Mouse (Mus musculus) neural tube, embryonic 11.5 days (tissue): ENCODE measurements at regions not wholly inside any gene's neighbourhood (a gene's known extent, or its start where the extent isn't known, plus 50 kb on each side); places are given as distances from the start of the nearest gene placed in this dataset.

Source experiments
- ATAC-seq: fragments of 200-750 bp; cut with Nextera tagmentation; 2 replicates; pipeline ENCODE4 v1.8.0; 2017; ENCODE audit warnings: moderate number of reproducible peaks, mild to moderate bottlenecking, moderate TSS enrichment, moderate library complexity; ENCODE audit not compliant: insufficient read depth, low FRiP score, low TSS enrichment
- DNase-seq: peaks from one replicate; pipeline ENCODE4 v3.0.0-alpha.2; 2015; ENCODE audit warnings: low spot score
- H3K27ac ChIP-seq: fragments of 300-500 bp; sonication (generic); 2 replicates; pipeline ENCODE4 v1.5.1; 2014; ENCODE audit warnings: low read depth, mild to moderate bottlenecking, low read length
- H3K27me3 ChIP-seq: fragments of 300-500 bp; sonication (generic); 2 replicates; pipeline ENCODE4 v1.6.1; 2014; ENCODE audit warnings: mild to moderate bottlenecking, low read length, mixed read lengths; ENCODE audit not compliant: control insufficient read depth, insufficient read depth
- H3K36me3 ChIP-seq: fragments of 300-500 bp; sonication (generic); 2 replicates; pipeline ENCODE4 v1.6.1; 2014; ENCODE audit warnings: mild to moderate bottlenecking, low read length, moderate library complexity, mixed read lengths; ENCODE audit not compliant: control insufficient read depth, insufficient read depth
- H3K4me1 ChIP-seq: fragments of 300-500 bp; sonication (generic); 2 replicates; pipeline ENCODE4 v1.6.1; 2014; ENCODE audit warnings: low read length, mixed read lengths; ENCODE audit not compliant: control insufficient read depth, insufficient read depth
- H3K4me2 ChIP-seq: fragments of 300-500 bp; sonication (generic); 2 replicates; pipeline ENCODE4 v1.6.1; 2014; ENCODE audit warnings: low read depth, mild to moderate bottlenecking, moderate library complexity
- H3K4me3 ChIP-seq: fragments of 300-500 bp; sonication (generic); 2 replicates; pipeline ENCODE4 v1.5.1; 2014; ENCODE audit warnings: low read depth, low read length
- H3K9ac ChIP-seq: fragments of 300-500 bp; sonication (generic); 2 replicates; pipeline ENCODE4 v1.6.1; 2014; ENCODE audit warnings: mild to moderate bottlenecking, low read length
- H3K9me3 ChIP-seq: fragments of 300-500 bp; sonication (generic); 2 replicates; pipeline ENCODE4 v1.6.1; 2016; ENCODE audit warnings: low read length; ENCODE audit not compliant: control insufficient read depth
- whole genome bisulfite sequencing: fragments of 180-500 bp; shearing (Covaris S2); extraction: QIAGEN DNeasy Blood & Tissue Kit; methylation state at CpG from one replicate; pipeline ENCODE4 v1.1.7; 2014; 5-methylcytosine and 5-hydroxymethylcytosine counted together

DNA sequence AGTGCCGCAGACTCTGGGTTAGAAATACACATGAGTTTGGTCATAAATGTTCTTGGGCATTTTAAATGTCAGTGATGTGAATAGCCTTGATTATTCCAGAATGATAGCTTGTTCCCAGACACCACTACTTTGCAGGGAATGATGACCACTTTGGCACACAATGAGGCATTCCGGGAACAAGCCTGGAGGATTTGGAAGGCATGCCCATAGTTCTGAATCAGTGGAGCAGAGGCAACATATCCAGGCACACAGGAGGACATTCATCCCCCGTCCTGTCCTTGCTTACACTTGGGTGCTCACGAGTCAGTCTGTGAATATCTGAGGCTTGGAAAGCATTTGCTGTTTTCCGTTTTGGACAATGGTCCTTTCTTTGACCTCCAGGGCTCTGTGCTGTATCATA is 158.1 kb upstream of the Gm5148 start:
- Histone ChIP-seq H3K36me3 (no peaks in the 10 kb centered on the region), H3K4me3 (no peak overlapping the region), H3K9ac (no peak overlapping the region), H3K4me2 (no peak overlapping the region), H3K27me3 (no peaks in the 10 kb centered on the region), H3K4me1 (no peaks in the 10 kb centered on the region), H3K9me3 (no peaks in the 10 kb centered on the region), H3K27ac (no peak overlapping the region)
- WGBS: 53% methylated on average over 5 of the region's 5 CpGs
- ATAC-seq: no peak
- no peak for DNase-seq

DNA sequence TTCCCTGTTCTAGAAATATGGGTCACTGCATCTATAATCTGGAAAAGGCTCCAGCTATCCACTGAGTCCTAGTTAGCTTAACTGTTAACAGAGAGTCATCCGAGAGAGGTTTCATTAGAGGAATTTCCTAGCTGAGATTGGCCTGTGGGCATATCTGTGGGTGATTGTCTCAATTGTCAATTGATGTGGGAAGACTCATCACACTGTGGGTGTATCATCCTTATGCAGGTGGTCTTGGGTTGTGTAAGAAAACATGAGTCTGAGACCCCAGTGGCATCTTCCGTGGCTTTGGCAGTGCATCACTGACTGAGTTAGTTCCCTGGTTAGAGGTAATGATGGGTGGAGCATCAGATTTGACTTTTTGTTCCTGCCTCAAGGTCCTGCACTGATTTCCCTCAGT is 156.7 kb upstream of the Gm5148 start:
- Histone ChIP-seq H3K9me3 (no peaks in the 10 kb centered on the region), H3K27me3 (no peaks in the 10 kb centered on the region), H3K4me1 (no peaks in the 10 kb centered on the region), H3K4me2 (no peak overlapping the region), H3K4me3 (no peak overlapping the region), H3K27ac (no peak overlapping the region), H3K36me3 (no peaks in the 10 kb centered on the region), H3K9ac (no peak overlapping the region)
- ATAC-seq: no peak
- WGBS: 78% methylated on average over 2 of the region's 2 CpGs
- DNase-seq: no peak

DNA sequence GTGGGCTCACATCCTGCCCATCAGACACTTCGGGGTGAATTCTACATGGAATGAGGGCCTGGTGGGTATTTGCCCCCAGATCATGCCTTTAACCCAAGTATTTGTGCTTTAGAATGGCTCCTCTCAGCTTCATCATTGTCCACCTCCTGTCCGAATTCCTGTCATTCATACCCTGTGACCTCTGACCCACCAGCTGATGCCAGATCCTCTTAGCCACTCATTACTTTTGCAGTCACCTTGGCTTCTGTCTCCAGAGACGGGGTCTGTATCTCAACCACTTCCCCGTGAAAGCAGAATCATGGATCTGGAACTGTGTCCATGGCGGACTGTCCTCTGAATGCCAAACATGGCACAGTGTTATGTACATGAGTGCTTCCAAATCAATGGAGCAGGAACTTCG is 154.8 kb upstream of the Gm5148 start:
- 69% methylated on average over 6 of the region's 6 CpGs for WGBS
- no peak for ATAC-seq
- H3K27ac ChIP-seq: no peak overlapping the region
- no peak overlapping the region for H3K9ac ChIP-seq
- H3K4me1 ChIP-seq: no peaks in the 10 kb centered on the region
- H3K9me3 ChIP-seq: no peaks in the 10 kb centered on the region
- no peak overlapping the region for H3K4me2 ChIP-seq
- no peaks in the 10 kb centered on the region for H3K36me3 ChIP-seq
- H3K27me3 ChIP-seq: no peaks in the 10 kb centered on the region
- H3K4me3 ChIP-seq: no peak overlapping the region
- DNase-seq: no peak

DNA sequence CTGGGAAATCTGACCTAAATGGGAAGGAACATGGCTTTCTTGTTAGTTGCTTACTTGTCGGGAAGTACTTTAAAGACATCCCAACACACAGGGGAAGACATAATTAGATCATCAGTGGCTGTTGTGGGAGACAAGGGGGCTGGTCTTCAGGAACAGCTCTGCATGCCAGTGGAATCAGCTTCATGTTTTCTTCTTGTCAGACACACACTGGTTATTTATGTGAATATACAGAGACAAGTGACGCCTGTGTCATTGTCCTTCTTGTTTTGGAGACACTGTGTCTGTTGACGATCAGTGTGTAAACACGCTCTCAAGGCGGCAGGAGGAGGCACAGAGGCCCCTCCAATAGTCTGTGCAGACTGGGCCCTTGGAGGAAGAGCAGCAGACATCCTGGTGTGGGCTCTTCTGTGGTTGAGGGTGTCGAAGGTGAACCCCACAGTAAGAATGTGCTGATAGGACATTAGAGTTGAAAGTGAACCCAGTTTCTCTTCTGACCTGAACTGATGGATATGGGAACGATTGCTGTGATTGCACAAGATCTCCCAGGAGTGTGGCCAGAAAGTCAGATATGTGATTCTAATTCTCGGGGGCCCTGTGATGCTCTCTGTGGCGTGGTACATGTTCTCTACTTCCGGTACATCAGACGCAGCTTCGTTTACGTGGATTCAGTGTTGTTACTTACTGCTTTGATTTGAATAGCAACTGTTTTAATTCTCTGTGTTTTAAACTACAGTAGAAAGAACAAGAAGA is 151.9 kb upstream of the Gm5148 start:
- Histone ChIP-seq H3K4me2 (no peak overlapping the region), H3K9me3 (no peaks in the 10 kb centered on the region), H3K36me3 (no peaks in the 10 kb centered on the region), H3K9ac (no peak overlapping the region), H3K27ac (0 out of 2 replicates have a peak overlapping the region, but pooled peaks have one; percentile 17), H3K27me3 (no peaks in the 10 kb centered on the region), H3K4me1 (no peaks in the 10 kb centered on the region), H3K4me3 (no peak overlapping the region)
- DNase-seq (no peak), ATAC-seq (no peak)
- WGBS: 83% methylated on average over 13 of the region's 13 CpGs

DNA sequence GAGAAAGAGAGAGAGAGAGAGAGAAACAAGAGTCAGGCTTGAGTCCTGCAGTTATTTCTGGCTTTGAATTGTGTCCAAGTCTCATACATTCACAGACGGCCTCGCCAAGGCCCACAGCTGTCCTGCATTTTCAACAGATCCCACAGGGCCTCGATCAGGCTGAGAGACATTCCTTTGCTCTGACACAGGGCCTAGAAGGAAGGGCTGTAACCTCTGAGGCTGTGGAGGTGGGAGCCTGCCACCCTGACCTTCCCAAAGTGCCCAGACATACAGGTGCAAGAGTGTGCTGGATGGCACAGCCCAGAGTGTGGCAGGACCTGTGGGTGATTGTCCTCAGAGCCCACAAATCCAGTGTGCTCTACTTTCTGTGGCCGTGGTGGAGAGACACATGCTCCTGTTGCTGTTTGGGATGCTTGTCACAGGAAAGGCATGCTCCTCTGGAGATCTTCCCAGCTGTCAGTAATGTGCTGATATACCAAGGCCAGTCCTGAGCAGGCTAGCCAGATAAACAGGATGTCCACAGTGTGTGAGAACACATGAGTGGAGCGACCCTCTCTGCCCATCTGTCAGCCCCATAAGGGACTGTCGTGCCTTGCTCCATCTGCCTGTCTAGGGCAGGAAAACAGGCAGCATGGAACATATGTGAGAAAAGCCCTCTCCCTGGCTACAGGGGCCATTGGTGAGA is 151.2 kb upstream of the Gm5148 start:
- Histone ChIP-seq H3K4me3 (no peak overlapping the region), H3K4me1 (no peaks in the 10 kb centered on the region), H3K9me3 (no peaks in the 10 kb centered on the region), H3K36me3 (no peaks in the 10 kb centered on the region), H3K27me3 (no peaks in the 10 kb centered on the region), H3K4me2 (no peak overlapping the region), H3K9ac (no peak overlapping the region), H3K27ac (0 out of 2 replicates have a peak overlapping the region, but pooled peaks have one; percentile 17)
- WGBS: 46% methylated on average over 6 of the region's 6 CpGs
- DNase-seq: peak; percentile 25
- peak; percentile 38; the same call in 1 of the 2 replicates for ATAC-seq

DNA sequence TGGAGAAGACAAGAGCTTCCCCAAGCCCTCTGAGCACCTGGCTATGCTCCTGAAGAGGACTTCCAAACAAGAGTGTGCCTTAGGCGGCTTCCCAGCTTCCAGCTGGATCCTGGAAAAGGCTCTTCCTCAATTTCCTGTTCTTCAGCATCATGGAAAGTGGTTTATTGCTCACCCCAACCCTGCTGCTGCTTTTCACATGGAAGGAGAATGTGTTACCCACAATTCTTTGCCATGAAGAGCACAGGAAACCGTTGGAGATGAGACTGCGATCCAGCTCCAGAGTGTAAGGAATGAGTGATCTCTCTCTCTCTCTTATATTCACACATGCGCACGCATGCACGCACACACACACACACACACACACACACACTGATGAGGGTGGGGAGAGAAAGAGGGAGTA is 150.6 kb upstream of the Gm5148 start:
- ATAC-seq: no peak
- Histone ChIP-seq H3K4me1 (no peaks in the 10 kb centered on the region), H3K9ac (no peak overlapping the region), H3K4me3 (no peak overlapping the region), H3K27ac (no peak overlapping the region), H3K4me2 (no peak overlapping the region), H3K36me3 (no peaks in the 10 kb centered on the region), H3K27me3 (no peaks in the 10 kb centered on the region), H3K9me3 (no peaks in the 10 kb centered on the region)
- DNase-seq: no peak
- WGBS: 85% methylated on average over 6 of the region's 6 CpGs

- Histone ChIP-seq H3K27ac (no peak overlapping the region), H3K27me3 (no peaks in the 10 kb centered on the region), H3K9ac (no peak overlapping the region), H3K4me3 (no peak overlapping the region), H3K4me2 (no peak overlapping the region), H3K36me3 (no peaks in the 10 kb centered on the region), H3K9me3 (no peaks in the 10 kb centered on the region), H3K4me1 (no peaks in the 10 kb centered on the region)
- WGBS: 86% methylated on average over 1 of the region's 1 CpGs
- ATAC-seq (no peak), DNase-seq (no peak)
These were observed 150.1 kb upstream of the Gm5148 start for GRCm38 (mm10) chr3:37874346-37874745.

DNA sequence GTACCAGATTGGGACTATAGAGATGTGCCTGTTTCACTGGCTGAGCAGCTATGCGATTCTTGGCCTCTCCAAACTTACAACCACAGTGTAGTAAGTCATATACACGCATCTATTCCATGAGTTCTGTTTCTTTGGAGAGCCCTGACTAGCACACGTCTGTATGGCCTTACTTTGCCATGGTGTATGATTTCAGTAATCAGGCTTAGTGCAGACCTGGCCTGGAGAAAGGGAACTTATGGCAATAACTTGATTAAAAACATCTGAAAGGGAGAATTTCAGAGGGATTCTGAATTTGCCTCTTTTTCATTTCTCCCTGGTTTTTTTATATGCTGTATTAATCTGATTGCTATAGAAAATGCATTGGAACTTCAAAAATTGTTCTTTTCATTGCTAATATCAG is 148.0 kb upstream of the Gm5148 start:
- Histone ChIP-seq H3K4me2 (no peak overlapping the region), H3K4me3 (no peak overlapping the region), H3K36me3 (no peaks in the 10 kb centered on the region), H3K4me1 (no peaks in the 10 kb centered on the region), H3K9ac (no peak overlapping the region), H3K9me3 (no peaks in the 10 kb centered on the region), H3K27ac (no peak overlapping the region), H3K27me3 (no peaks in the 10 kb centered on the region)
- ATAC-seq (no peak), DNase-seq (no peak)
- 84% methylated on average over 3 of the region's 3 CpGs for WGBS

GRCm38 (mm10) chr3:37871076-37871475 is 146.8 kb upstream of the Gm5148 start:
- Histone ChIP-seq H3K9me3 (no peaks in the 10 kb centered on the region), H3K4me3 (no peak overlapping the region), H3K4me1 (no peaks in the 10 kb centered on the region), H3K9ac (no peak overlapping the region), H3K27ac (no peak overlapping the region), H3K27me3 (no peaks in the 10 kb centered on the region), H3K36me3 (no peaks in the 10 kb centered on the region), H3K4me2 (no peak overlapping the region)
- ATAC-seq: no peak
- no peak for DNase-seq
- 80% methylated on average over 4 of the region's 4 CpGs for WGBS
